Mouse (Mus musculus): ENCODE data around the gene Hoxc9. TPM values are rescaled to one million over a fixed set of nuclear protein-coding genes. Genes with fewer than 3 reads are reported as not detected.

Hoxc9 gene
- not detected in 2 replicates for polyA plus RNA-seq (2014; fragmentation: Nextera tagmentation; extraction: Ambion mirVana)

DNA sequence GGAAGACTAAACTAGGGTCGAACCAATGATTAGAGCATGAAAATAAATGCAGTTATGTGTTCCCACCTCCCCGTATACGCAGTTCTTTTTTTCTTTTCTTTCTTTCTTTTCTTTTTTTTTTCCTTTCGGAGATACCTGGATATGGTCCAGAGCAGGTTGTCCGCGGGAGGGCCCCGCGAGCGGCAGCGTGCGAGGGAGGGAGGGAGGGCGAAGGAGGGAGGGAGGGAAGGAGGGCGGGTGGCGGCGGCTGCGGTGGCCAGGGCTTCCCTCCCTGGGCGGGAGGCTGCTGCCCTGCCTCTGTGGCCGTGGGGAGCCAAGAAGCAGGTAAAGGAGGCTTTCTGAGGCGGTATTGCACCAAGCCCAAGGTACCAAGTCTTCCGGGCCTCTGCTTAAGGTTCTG is at the start of gene Hoxc9:
TSS of gene Hoxc9 (plus strand) at position 269 of the 400 bp plus-strand sequence.
- peaks cover 98% of the 10 kb centered on the region for H3K27me3 ChIP-seq (ENCODE audit: control insufficient read depth, insufficient read depth, low read length)
- no peaks in the 10 kb centered on the region for H3K36me3 ChIP-seq (ENCODE audit: control insufficient read depth, insufficient read depth, low read length)
- no peak for ATAC-seq (replicated peaks; ENCODE audit: insufficient number of reproducible peaks, low FRiP score, low TSS enrichment)
- H3K4me2 ChIP-seq: peak within 1 kb of the TSS; percentile 45
- 0% methylated on average over 11 of the region's 20 CpGs for WGBS (ENCODE audit: insufficient replicate concordance)
- peak within 1 kb of the TSS; percentile 26; the same call in 1 of the 2 replicates for H3K4me3 ChIP-seq (ENCODE audit: low read depth, low read length)
- no peak within 1 kb of the TSS for H3K9ac ChIP-seq (ENCODE audit: low read depth, low read length)
- H3K27ac ChIP-seq (ENCODE audit: low read depth, low read length): no peak within 1 kb of the TSS
- H3K9me3 ChIP-seq (replicated peaks; ENCODE audit: control insufficient read depth, low read length): no peaks in the 10 kb centered on the region
- H3K4me1 ChIP-seq (ENCODE audit: control insufficient read depth, insufficient read depth, low read length): 0 out of 2 replicates have a peak, but pooled peaks cover 3% of the 10 kb centered on the region

- no peak overlapping the region for H3K4me2 ChIP-seq
These were observed 49.1 kb upstream of the Hoxc9 start for GRCm38 (mm10) chr15:102927032-102927645.

GRCm38 (mm10) chr15:102931706-102932358 is 44.4 kb upstream of the Hoxc9 start:
- 2% methylated on average over 23 of the region's 23 CpGs for WGBS (ENCODE audit: insufficient replicate concordance)
- no peak for ATAC-seq (replicated peaks; ENCODE audit: insufficient number of reproducible peaks, low FRiP score, low TSS enrichment)

More at GRCm38 (mm10) chr15:102927032-102927645, 49.1 kb upstream of the Hoxc9 start:
- Histone ChIP-seq H3K36me3 (ENCODE audit: control insufficient read depth, insufficient read depth, low read length) (no peaks in the 10 kb centered on the region), H3K27me3 (ENCODE audit: control insufficient read depth, insufficient read depth, low read length) (peaks cover 97% of the 10 kb centered on the region), H3K9ac (ENCODE audit: low read depth, low read length) (no peak overlapping the region), H3K4me1 (ENCODE audit: control insufficient read depth, insufficient read depth, low read length) (no peaks in the 10 kb centered on the region), H3K4me3 (ENCODE audit: low read depth, low read length) (no peak overlapping the region), H3K9me3 (replicated peaks; ENCODE audit: control insufficient read depth, low read length) (no peaks in the 10 kb centered on the region), H3K27ac (ENCODE audit: low read depth, low read length) (no peak overlapping the region)
- ATAC-seq (replicated peaks; ENCODE audit: insufficient number of reproducible peaks, low FRiP score, low TSS enrichment): no peak
- WGBS (ENCODE audit: insufficient replicate concordance): under 1% methylated on average over 40 of the region's 40 CpGs

GRCm38 (mm10) chr15:102934438-102934837 is 41.8 kb upstream of the Hoxc9 start:
- Histone ChIP-seq H3K27ac (ENCODE audit: low read depth, low read length) (no peak overlapping the region), H3K36me3 (ENCODE audit: control insufficient read depth, insufficient read depth, low read length) (no peaks in the 10 kb centered on the region), H3K4me2 (no peak overlapping the region), H3K27me3 (ENCODE audit: control insufficient read depth, insufficient read depth, low read length) (peaks cover 100% of the 10 kb centered on the region), H3K4me1 (ENCODE audit: control insufficient read depth, insufficient read depth, low read length) (no peaks in the 10 kb centered on the region), H3K9me3 (replicated peaks; ENCODE audit: control insufficient read depth, low read length) (no peaks in the 10 kb centered on the region), H3K9ac (ENCODE audit: low read depth, low read length) (no peak overlapping the region), H3K4me3 (ENCODE audit: low read depth, low read length) (no peak overlapping the region)
- no peak for ATAC-seq (replicated peaks; ENCODE audit: insufficient number of reproducible peaks, low FRiP score, low TSS enrichment)
- 4% methylated on average over 12 of the region's 12 CpGs for WGBS (ENCODE audit: insufficient replicate concordance)

More at GRCm38 (mm10) chr15:102931706-102932358, 44.4 kb upstream of the Hoxc9 start:
- no peaks in the 10 kb centered on the region for H3K4me1 ChIP-seq (ENCODE audit: control insufficient read depth, insufficient read depth, low read length)
- H3K4me2 ChIP-seq: no peak overlapping the region
- no peaks in the 10 kb centered on the region for H3K36me3 ChIP-seq (ENCODE audit: control insufficient read depth, insufficient read depth, low read length)
- peaks cover 100% of the 10 kb centered on the region for H3K27me3 ChIP-seq (ENCODE audit: control insufficient read depth, insufficient read depth, low read length)
- H3K9ac ChIP-seq (ENCODE audit: low read depth, low read length): no peak overlapping the region
- no peak overlapping the region for H3K4me3 ChIP-seq (ENCODE audit: low read depth, low read length)
- no peaks in the 10 kb centered on the region for H3K9me3 ChIP-seq (replicated peaks; ENCODE audit: control insufficient read depth, low read length)
- H3K27ac ChIP-seq (ENCODE audit: low read depth, low read length): no peak overlapping the region

GRCm38 (mm10) chr15:102934897-102935296 is 41.3 kb upstream of the Hoxc9 start:
- WGBS (ENCODE audit: insufficient replicate concordance): under 1% methylated on average over 26 of the region's 27 CpGs
- Histone ChIP-seq H3K4me2 (no peak overlapping the region), H3K27ac (ENCODE audit: low read depth, low read length) (no peak overlapping the region), H3K27me3 (ENCODE audit: control insufficient read depth, insufficient read depth, low read length) (peaks cover 100% of the 10 kb centered on the region), H3K9me3 (replicated peaks; ENCODE audit: control insufficient read depth, low read length) (no peaks in the 10 kb centered on the region), H3K4me1 (ENCODE audit: control insufficient read depth, insufficient read depth, low read length) (no peaks in the 10 kb centered on the region), H3K4me3 (ENCODE audit: low read depth, low read length) (no peak overlapping the region), H3K36me3 (ENCODE audit: control insufficient read depth, insufficient read depth, low read length) (no peaks in the 10 kb centered on the region), H3K9ac (ENCODE audit: low read depth, low read length) (no peak overlapping the region)
- ATAC-seq (replicated peaks; ENCODE audit: insufficient number of reproducible peaks, low FRiP score, low TSS enrichment): no peak

DNA sequence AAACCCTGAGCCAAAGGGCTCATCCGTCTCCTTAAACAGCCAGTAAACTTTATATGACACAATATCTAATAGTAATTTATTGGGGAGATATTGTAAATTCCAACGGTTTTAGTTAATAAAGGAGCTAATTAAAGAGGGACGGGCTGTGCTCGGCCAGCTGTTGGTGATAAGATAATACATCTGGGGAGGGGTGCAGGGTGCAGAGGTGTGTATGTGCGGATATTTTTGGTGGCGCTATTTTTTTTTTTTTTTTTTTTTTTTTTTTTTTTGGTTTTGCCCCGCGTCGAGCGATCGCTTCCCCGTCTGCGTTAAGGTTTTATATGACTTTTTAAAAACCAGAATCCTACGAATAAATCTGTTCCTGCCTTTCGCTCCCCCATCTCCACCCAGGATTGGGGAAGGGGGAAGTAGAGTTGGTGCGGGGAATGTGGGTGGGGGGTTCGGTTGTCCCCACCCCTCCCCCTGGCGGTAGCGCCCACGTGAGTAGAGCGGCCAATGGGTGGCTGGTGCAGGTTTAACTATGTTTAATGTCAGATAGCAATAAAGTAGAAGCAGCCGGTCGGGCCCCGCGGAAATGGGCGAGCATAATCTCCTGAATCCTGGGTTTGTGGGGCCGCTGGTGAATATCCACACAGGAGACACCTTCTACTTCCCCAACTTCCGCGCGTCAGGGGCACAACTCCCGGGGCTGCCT is 39.8 kb upstream of the Hoxc9 start, which contains the start of gene Hoxc12:
TSS of gene Hoxc12 (plus strand) at position 479 of the 694 bp plus-strand sequence.
- no peak within 1 kb of the TSS for H3K4me3 ChIP-seq (ENCODE audit: low read depth, low read length)
- WGBS (ENCODE audit: insufficient replicate concordance): 2% methylated on average over 31 of the region's 31 CpGs
- H3K36me3 ChIP-seq (ENCODE audit: control insufficient read depth, insufficient read depth, low read length): no peaks in the 10 kb centered on the region
- H3K27me3 ChIP-seq (ENCODE audit: control insufficient read depth, insufficient read depth, low read length): peaks cover 100% of the 10 kb centered on the region
- no peaks in the 10 kb centered on the region for H3K9me3 ChIP-seq (replicated peaks; ENCODE audit: control insufficient read depth, low read length)
- H3K4me2 ChIP-seq: no peak within 1 kb of the TSS
- no peaks in the 10 kb centered on the region for H3K4me1 ChIP-seq (ENCODE audit: control insufficient read depth, insufficient read depth, low read length)
- H3K9ac ChIP-seq (ENCODE audit: low read depth, low read length): no peak within 1 kb of the TSS
- ATAC-seq (replicated peaks; ENCODE audit: insufficient number of reproducible peaks, low FRiP score, low TSS enrichment): no peak
- no peak within 1 kb of the TSS for H3K27ac ChIP-seq (ENCODE audit: low read depth, low read length)

DNA sequence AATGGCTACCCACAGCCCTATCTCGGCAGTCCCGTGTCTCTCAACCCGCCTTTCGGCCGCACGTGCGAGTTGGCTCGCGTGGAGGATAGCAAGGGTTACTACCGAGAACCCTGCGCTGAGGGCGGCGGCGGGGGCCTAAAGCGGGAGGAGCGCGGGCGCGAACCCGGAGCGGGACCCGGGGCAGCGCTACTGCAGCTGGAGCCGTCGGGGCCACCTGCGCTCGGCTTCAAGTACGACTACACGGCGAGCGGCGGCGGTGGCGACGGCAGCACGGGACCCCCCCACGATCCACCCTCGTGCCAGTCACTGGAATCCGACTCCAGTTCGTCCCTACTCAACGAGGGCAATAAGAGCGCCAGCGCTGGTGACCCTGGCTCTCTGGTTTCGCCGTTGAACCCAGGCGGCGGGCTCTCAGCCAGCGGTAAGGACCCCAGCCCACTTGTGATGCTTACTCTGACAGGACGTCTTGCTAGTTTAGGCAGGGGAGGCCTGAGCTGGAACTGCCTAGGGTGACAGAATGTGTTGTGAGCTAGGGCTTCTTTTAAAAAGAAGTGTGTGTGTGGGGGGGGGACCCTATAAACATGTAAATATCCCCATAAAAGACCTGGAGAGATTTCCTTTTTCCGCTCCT is 39.1 kb upstream of the Hoxc9 start:
- Histone ChIP-seq H3K27me3 (ENCODE audit: control insufficient read depth, insufficient read depth, low read length) (peaks cover 100% of the 10 kb centered on the region), H3K4me3 (ENCODE audit: low read depth, low read length) (no peak overlapping the region), H3K9me3 (replicated peaks; ENCODE audit: control insufficient read depth, low read length) (no peaks in the 10 kb centered on the region), H3K4me2 (no peak overlapping the region), H3K36me3 (ENCODE audit: control insufficient read depth, insufficient read depth, low read length) (no peaks in the 10 kb centered on the region), H3K9ac (ENCODE audit: low read depth, low read length) (no peak overlapping the region), H3K4me1 (ENCODE audit: control insufficient read depth, insufficient read depth, low read length) (no peaks in the 10 kb centered on the region), H3K27ac (ENCODE audit: low read depth, low read length) (no peak overlapping the region)
- ATAC-seq (replicated peaks; ENCODE audit: insufficient number of reproducible peaks, low FRiP score, low TSS enrichment): no peak
- WGBS (ENCODE audit: insufficient replicate concordance): 2% methylated on average over 50 of the region's 50 CpGs

All from heart, embryonic 11.5 days (tissue).